Mouse (Mus musculus) liver, postnatal 0 days (tissue): ENCODE results near the gene Fndc5. TPM values are rescaled to one million over a fixed set of nuclear protein-coding genes. Genes with fewer than 3 reads are reported as not detected.

ENCODE experiments used
- ATAC-seq: fragments of 200-750 bp; cut with Nextera tagmentation; 2 replicates; pipeline ENCODE4 v1.8.0; 2017; ENCODE audit warnings: mild to moderate bottlenecking, moderate library complexity
- DNase-seq: peaks from one replicate; pipeline ENCODE4 v3.0.0-alpha.2; 2016
- H3K27ac ChIP-seq: fragments of 300-500 bp; sonication (generic); 2 replicates; pipeline ENCODE4 v1.5.1; 2014; ENCODE audit warnings: antibody characterized with exemption, moderate library complexity, mild to moderate bottlenecking, low read depth
- H3K27me3 ChIP-seq: fragments of 300-500 bp; sonication (generic); 2 replicates; pipeline ENCODE4 v1.6.1; 2014; ENCODE audit warnings: low read length, control low read depth, mixed read lengths; ENCODE audit not compliant: insufficient read depth
- H3K36me3 ChIP-seq: fragments of 300-500 bp; sonication (generic); replicated peaks from 2 replicates; pipeline ENCODE4 v1.6.1; 2014; ENCODE audit warnings: mild to moderate bottlenecking, control low read depth, low read length, moderate library complexity, mixed read lengths; ENCODE audit not compliant: insufficient read depth
- H3K4me1 ChIP-seq: fragments of 300-500 bp; sonication (generic); 2 replicates; pipeline ENCODE4 v1.6.1; 2014; ENCODE audit warnings: antibody characterized with exemption, mild to moderate bottlenecking, control low read depth; ENCODE audit not compliant: insufficient read depth
- H3K4me2 ChIP-seq: fragments of 300-500 bp; sonication (generic); 2 replicates; pipeline ENCODE4 v1.6.1; 2014; ENCODE audit warnings: low read depth, mild to moderate bottlenecking, low read length, moderate library complexity, mixed read lengths
- H3K4me3 ChIP-seq: fragments of 300-500 bp; sonication (generic); 2 replicates; pipeline ENCODE4 v1.5.1; 2014; ENCODE audit warnings: low read depth, low read length
- H3K9ac ChIP-seq: fragments of 300-500 bp; sonication (generic); replicated peaks from 2 replicates; pipeline ENCODE4 v1.6.1; 2014; ENCODE audit warnings: mild to moderate bottlenecking, moderate library complexity
- H3K9me3 ChIP-seq: fragments of 300-500 bp; sonication (generic); 2 replicates; pipeline ENCODE4 v1.6.1; 2016; ENCODE audit warnings: mild to moderate bottlenecking, control low read depth, low read length, mixed read lengths
- CTCF ChIP-seq: sonication (generic); IDR thresholded peaks from 2 replicates; pipeline ENCODE4 v1.5.1; 2016; ENCODE audit warnings: antibody characterized with exemption, low read depth
- EP300 ChIP-seq: IDR thresholded peaks from 2 replicates; pipeline ENCODE4 v1.6.1; 2016; ENCODE audit warnings: antibody characterized with exemption, low read depth, mild to moderate bottlenecking
- WGBS: fragments of 180-500 bp; shearing (Covaris S2); extraction: QIAGEN DNeasy Blood & Tissue Kit; methylation state at CpG from one replicate; pipeline ENCODE4 v1.1.7; 2014; ENCODE audit not compliant: insufficient replicate concordance; 5-methylcytosine and 5-hydroxymethylcytosine counted together
- polyA plus RNA-seq: library from polyadenylated mRNA; unstranded; fragments of >200 nt; fragmentation: Nextera tagmentation; extraction: Ambion mirVana; gene quantifications from 2 replicates; pipeline ENCODE4 v1.2.1, GENCODE M21; 2015

Gene Fndc5
- polyA plus RNA-seq, 1 experiment from 2014 or later, result 0.32 TPM

GRCm38 (mm10) chr4:129113083-129113988 is 23.5 kb upstream of the Fndc5 start:
- Histone ChIP-seq H3K4me3 (no peak overlapping the region), H3K27ac (no peak overlapping the region), H3K9me3 (no peaks in the 10 kb centered on the region), H3K27me3 (peaks cover 11% of the 10 kb centered on the region; the same call in 1 of the 2 replicates), H3K4me2 (no peak overlapping the region), H3K9ac (no peak overlapping the region), H3K4me1 (no peaks in the 10 kb centered on the region), H3K36me3 (no peaks in the 10 kb centered on the region)
- DNase-seq (peak; percentile 86), ATAC-seq (peak; percentile 70)
- peak; percentile 98 for TF ChIP-seq CTCF
- TF ChIP-seq EP300, result no peak
- 35% methylated on average over 28 of the region's 28 CpGs for WGBS

DNA sequence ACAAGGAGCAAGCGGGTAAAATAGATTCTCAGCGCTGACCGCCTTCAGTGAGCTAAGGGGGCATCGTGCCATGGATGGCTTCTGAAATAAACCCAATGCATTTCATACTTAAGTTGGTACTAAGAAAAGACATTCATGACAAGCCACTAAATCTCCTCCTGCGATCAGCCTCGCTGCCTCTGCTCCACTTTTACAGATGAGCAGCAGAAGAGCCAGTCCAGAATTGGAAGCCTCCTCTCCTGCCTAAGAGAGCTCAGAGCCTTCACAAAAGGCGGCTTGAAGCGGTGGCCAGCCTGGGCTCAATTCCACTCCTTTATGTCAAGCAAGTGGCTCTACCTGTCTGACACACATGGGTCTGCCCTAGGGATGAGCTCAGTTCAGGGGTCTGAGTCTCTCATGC is 20.1 kb upstream of the Fndc5 start:
- Histone ChIP-seq H3K36me3 (no peaks in the 10 kb centered on the region), H3K4me2 (no peak overlapping the region), H3K4me3 (no peak overlapping the region), H3K27ac (no peak overlapping the region), H3K9ac (no peak overlapping the region), H3K4me1 (0 out of 2 replicates have a peak, but pooled peaks cover 5% of the 10 kb centered on the region), H3K9me3 (no peaks in the 10 kb centered on the region), H3K27me3 (peaks cover 39% of the 10 kb centered on the region)
- ATAC-seq, result no peak
- WGBS, result 80% methylated on average over 8 of the region's 8 CpGs
- DNase-seq, result no peak
- TF ChIP-seq CTCF (no peak), EP300 (no peak)

DNA sequence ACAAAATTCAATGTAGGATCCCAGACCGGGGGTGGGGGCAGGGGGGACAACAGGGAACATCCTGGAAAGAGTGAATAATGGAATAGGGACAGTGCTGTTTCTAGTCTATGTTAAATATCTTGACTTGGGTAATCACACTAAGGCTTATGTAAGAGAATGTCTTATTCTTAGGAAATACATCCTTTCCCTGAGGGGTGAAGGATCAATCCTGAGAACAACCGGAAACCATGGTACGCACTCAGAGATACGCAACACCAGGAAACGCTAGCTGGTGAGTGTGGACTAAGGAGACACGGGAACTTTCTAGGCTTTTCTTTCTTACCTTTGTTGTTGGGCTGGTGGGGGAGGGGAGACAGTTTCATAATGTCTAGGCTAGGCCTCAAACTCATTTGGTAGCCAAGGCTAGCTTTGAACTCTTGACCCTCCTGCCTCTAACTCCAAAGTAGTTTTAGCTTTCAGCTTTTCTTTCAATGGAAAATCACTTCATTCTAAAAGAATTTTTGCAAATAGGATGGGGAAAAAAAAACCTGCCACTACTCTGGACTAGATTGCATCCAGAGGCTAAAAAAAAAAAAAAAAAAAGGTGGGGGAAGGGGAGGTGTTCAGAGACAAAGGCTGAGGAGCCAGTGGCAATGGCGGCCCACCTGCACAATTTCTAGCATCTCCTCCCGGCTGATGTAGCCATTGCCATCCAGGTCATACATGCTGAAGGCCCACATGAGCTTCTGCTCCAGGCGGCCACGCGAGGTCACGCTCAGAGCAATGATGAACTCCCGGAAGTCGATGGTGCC is 18.9 kb upstream of the Fndc5 start:
- Histone ChIP-seq H3K4me1 (0 out of 2 replicates have a peak, but pooled peaks cover 5% of the 10 kb centered on the region), H3K9me3 (no peaks in the 10 kb centered on the region), H3K9ac (no peak overlapping the region), H3K36me3 (no peaks in the 10 kb centered on the region), H3K4me2 (no peak overlapping the region), H3K4me3 (no peak overlapping the region), H3K27ac (no peak overlapping the region), H3K27me3 (peaks cover 51% of the 10 kb centered on the region)
- ATAC-seq (no peak), DNase-seq (no peak)
- 79% methylated on average over 14 of the region's 14 CpGs for WGBS
- TF ChIP-seq EP300, result no peak
- TF ChIP-seq CTCF, result no peak

GRCm38 (mm10) chr4:129119708-129120107 is 17.1 kb upstream of the Fndc5 start:
- H3K27ac ChIP-seq, result no peak overlapping the region
- no peak overlapping the region for H3K4me3 ChIP-seq
- H3K4me2 ChIP-seq, result no peak overlapping the region
- ATAC-seq (no peak), DNase-seq (no peak)
- no peaks in the 10 kb centered on the region for H3K9me3 ChIP-seq
- 0 out of 2 replicates have a peak, but pooled peaks cover 5% of the 10 kb centered on the region for H3K4me1 ChIP-seq
- H3K9ac ChIP-seq, result no peak overlapping the region
- no peaks in the 10 kb centered on the region for H3K36me3 ChIP-seq
- no peak for TF ChIP-seq CTCF
- no peak for TF ChIP-seq EP300
- 70% methylated on average over 10 of the region's 10 CpGs for WGBS
- H3K27me3 ChIP-seq, result peaks cover 65% of the 10 kb centered on the region

- Histone ChIP-seq H3K4me1 (peaks cover 7% of the 10 kb centered on the region; the same call in 1 of the 2 replicates), H3K4me2 (peak overlapping the region; percentile 63), H3K36me3 (no peaks in the 10 kb centered on the region), H3K9me3 (no peaks in the 10 kb centered on the region), H3K27me3 (peaks cover 71% of the 10 kb centered on the region), H3K27ac (no peak overlapping the region), H3K4me3 (peak overlapping the region; percentile 31), H3K9ac (no peak overlapping the region)
- DNase-seq, result peak; percentile 82
- ATAC-seq, result peak; percentile 45
- 2% methylated on average over 34 of the region's 59 CpGs for WGBS
- TF ChIP-seq CTCF (peak; percentile 45), EP300 (no peak)
Measured at GRCm38 (mm10) chr4:129120520-129121445, 16.0 kb upstream of the Fndc5 start.
